Comparison of ENCODE assay signal across 27 mouse cellular contexts in the genomic region with DNA sequence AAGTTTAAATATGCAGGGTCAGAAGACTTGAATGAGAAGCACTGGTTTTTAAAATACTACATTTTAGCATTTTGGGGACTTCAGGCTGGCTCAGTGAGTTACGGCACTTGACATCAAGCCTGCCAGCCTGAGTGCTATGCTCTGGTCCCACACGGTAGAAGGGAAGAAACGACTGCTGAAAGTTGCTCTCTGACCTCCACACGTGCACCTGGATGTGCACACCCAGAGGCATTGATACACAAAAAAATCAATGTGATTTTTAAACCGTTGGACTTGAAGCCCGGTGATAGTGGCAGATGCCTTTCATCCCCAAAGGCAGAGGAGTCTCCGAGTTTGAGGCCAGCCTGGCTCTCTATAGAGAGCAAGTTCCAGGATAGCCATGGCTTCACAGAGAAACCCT. TPM values are rescaled to one million over a fixed set of nuclear protein-coding genes. Genes with fewer than 3 reads are reported as not detected.
"Had no signal": no experiment of that assay in that cellular context is flagged by ENCODE, and none has a peak within 500 bp of the region (broad histone marks: within the 10 kb centered on the region; RNA-seq: fewer than 3 reads in every experiment).

No protein-coding gene starts in this region.

- H3K36me3 ChIP-seq: embryonic facial prominence, embryonic 10.5 days; embryonic facial prominence, embryonic 12.5 days; embryonic facial prominence, embryonic 13.5 days; embryonic facial prominence, embryonic 15.5 days; forebrain, embryonic 10.5 days; forebrain, embryonic 12.5 days; forebrain, embryonic 15.5 days had no signal

- H3K9me3 ChIP-seq: embryonic facial prominence, embryonic 10.5 days; embryonic facial prominence, embryonic 12.5 days; embryonic facial prominence, embryonic 13.5 days; embryonic facial prominence, embryonic 15.5 days; forebrain, embryonic 10.5 days; forebrain, embryonic 12.5 days; forebrain, embryonic 13.5 days; forebrain, embryonic 15.5 days had no signal

- H3K27ac ChIP-seq: embryonic facial prominence, embryonic 10.5 days; embryonic facial prominence, embryonic 12.5 days; embryonic facial prominence, embryonic 13.5 days; embryonic facial prominence, embryonic 15.5 days; forebrain, embryonic 10.5 days; forebrain, embryonic 12.5 days; forebrain, embryonic 13.5 days; forebrain, embryonic 15.5 days; gastrocnemius, adult 2 months; heart, adult 2 months had no signal

- H3K4me2 ChIP-seq: embryonic facial prominence, embryonic 12.5 days; embryonic facial prominence, embryonic 13.5 days; embryonic facial prominence, embryonic 15.5 days; forebrain, embryonic 12.5 days; forebrain, embryonic 13.5 days; forebrain, embryonic 15.5 days had no signal

- ATAC-seq: forebrain, embryonic 13.5 days; forebrain, embryonic 14.5 days; forebrain, embryonic 15.5 days; forebrain, embryonic 16.5 days; forebrain, postnatal 0 days had no signal

- H3K4me3 ChIP-seq: embryonic facial prominence, embryonic 10.5 days; embryonic facial prominence, embryonic 12.5 days; embryonic facial prominence, embryonic 13.5 days; embryonic facial prominence, embryonic 15.5 days; erythroblast, embryonic 14.5 days; forebrain, embryonic 10.5 days; forebrain, embryonic 12.5 days; forebrain, embryonic 13.5 days; forebrain, embryonic 15.5 days; gastrocnemius, adult 2 months; heart, adult 2 months had no signal

- H3K27me3 ChIP-seq: embryonic facial prominence, embryonic 12.5 days; forebrain, embryonic 13.5 days; forebrain, embryonic 15.5 days had no signal

- H3K9ac ChIP-seq: embryonic facial prominence, embryonic 12.5 days; embryonic facial prominence, embryonic 13.5 days; embryonic facial prominence, embryonic 15.5 days; forebrain, embryonic 12.5 days; forebrain, embryonic 13.5 days; forebrain, embryonic 15.5 days; forebrain, postnatal 0 days had no signal

- DNase-seq: embryo, embryonic 11 days; forebrain, postnatal 0 days; gastrocnemius, adult 2 months; gastrocnemius, postnatal 10 days; gastrocnemius, postnatal 14 days; gastrocnemius, postnatal 25 days; gastrocnemius, postnatal 36 days; heart, adult 11 months; heart, adult 18-20 months; heart, adult 2 months had no signal

RNA-seq across cellular contexts. Expression of a gene that starts 7.5 kb away (rescaled TPM):
- total RNA-seq: common myeloid progenitor, adult 5-6 weeks; gastrocnemius, adult 18-20 months; gastrocnemius, adult 2 months; gastrocnemius, postnatal 25 days; gastrocnemius, postnatal 36 days; gastrocnemius, postnatal 4 days; granulocyte monocyte progenitor cell, adult 5-6 weeks; heart, adult 18-20 months; heart, adult 2 months; heart, adult 8-10 months had no signal
- polyA plus RNA-seq: embryonic facial prominence, embryonic 13.5 days; embryonic facial prominence, embryonic 14.5 days; erythroblast, embryonic 14.5 days; heart, adult 2 months had no signal

RNA-seq across cellular contexts. Expression of a gene that starts 32.0 kb away (rescaled TPM):
- total RNA-seq: common myeloid progenitor, adult 5-6 weeks; forebrain, postnatal 0 days; granulocyte monocyte progenitor cell, adult 5-6 weeks had no signal
- polyA plus RNA-seq: erythroblast, embryonic 14.5 days had no signal
